Mouse (Mus musculus) thymus, postnatal 10 days (tissue): ENCODE data around the gene Gpr176.

Source experiments
- DNase-seq, 2 experiments: peaks; one replicate each; pipeline ENCODE4 v3.0.0; 2021; ENCODE audit warnings: low spot score in 2 of 2

Gpr176 gene

DNA sequence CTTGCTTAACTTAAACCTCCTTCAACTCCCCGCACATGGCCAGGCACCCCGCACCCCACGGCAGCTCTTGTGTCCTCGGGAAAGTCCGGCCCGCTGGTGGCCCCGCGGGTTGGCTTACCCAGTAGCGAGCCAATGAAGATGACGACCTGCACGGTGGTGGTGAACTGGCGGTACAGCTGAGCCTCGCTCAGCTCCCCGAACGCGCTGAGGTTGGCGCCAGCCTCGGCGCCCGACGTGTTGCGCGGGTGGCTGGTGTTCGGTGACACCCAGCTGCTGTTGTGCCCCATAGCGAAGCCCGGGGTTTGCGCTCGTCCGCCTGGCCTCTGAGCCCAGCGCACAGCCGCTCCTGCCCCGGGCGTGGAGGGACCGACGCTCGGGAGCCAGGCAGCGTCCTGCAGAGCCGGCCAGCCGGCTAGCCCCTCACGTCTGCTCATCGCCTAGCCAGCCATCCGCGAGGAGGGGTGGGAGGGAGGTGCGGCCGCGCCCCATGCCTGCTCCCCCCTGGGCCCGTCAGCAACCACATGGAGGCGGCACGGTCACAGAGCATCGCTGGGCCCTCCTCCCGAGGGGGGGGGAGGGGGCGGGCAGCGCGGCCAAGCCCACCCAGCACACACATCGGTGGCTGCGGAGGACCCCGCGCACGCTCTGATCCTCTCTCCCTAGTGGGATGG is at the start of gene Gpr176:
Gpr176 (minus strand) TSS at position 519 of the 671 bp plus-strand sequence.
- peak in 1 of 2 experiments; percentile 11 for DNase-seq

DNA sequence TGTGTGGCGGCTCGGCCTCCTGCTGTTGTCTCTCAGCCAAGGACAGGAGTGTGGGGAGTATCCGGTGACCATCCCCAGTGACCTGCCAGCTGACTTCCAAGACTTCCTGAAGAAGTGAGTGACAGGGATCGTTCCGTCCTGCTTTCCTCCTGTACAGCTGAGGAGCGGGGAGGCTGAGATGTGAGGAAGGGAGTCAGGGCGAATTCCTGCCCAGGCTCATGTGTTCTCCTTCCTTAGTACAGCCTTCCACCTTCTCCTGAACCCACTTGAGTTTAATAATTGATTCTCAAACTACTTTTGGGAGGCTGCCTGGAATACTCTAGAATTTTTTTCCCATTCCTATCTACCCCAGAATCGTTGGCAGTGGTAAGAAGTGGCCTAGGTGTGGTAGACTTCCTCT is 49.2 kb upstream of the Gpr176 start:
- no peak for DNase-seq

DNA sequence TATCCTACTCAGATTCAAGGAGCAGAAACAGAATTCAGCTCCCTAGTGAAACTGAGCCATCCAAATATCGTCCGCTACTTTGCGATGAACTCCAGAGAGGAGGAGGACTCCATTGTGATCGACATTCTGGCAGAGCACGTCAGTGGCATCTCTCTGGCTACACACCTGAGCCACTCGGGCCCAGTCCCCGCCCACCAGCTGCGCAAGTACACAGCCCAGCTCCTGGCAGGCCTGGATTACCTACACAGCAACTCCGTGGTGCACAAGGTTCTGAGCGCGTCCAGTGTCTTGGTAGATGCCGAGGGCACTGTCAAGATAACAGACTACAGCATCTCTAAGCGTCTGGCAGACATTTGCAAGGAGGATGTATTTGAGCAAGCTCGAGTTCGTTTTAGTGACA is 48.7 kb upstream of the Gpr176 start:
- no peak for DNase-seq

DNA sequence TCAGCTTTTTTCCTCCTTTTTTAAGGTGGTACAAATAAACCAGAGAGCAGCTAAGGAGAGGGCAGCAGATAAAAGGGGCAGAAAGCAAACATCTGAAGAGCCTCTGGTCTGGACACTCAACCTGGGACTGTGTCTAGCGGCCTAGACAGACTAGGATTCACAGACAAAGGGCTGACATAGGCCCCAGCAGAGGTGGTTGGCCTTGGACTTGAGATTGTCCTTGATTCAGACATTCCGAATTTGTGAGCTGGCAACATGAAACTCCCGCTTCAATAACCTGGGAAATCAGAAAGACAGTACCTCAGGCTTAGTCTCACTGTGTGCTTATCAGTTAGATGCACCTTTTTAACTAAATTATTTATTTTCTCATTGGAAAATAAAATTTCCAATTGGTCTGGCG is 44.9 kb upstream of the Gpr176 start:
- DNase-seq = no peak

DNA sequence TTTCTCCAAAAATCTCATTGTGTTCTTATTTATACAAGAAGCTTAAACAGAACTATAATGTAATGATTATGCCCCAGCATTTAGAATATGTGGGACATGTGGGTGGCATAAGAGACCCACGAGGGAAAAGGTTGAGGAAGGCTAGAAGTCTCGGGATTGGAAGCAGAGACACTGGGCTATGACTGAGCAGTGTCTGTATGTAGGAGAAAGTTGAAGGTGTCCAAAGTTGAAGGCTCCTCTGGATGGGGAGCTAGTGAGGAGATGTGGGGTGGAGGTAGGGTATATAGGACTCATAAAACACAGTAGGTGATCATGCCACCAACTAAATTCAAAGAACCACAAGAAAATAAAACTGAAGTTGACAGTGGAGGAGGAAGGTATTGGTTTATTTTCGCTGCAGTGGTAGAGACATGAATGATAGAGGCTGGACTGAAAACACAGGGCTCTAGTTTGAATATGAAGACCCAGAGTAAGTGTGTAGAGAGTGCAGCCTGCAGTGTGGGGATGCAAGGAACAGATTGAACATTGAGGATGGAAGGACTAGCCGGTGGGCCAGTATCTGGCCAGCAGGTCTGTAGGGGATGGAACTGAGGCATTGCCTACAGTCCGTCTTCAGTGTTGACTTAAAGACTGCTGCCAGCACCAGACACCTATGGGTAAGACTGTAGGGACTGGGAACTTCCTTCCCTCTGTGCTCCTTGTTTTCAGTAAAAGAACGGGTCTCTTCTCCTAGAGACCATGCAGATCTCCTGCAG is 42.6 kb upstream of the Gpr176 start:
- DNase-seq = no peak

DNA sequence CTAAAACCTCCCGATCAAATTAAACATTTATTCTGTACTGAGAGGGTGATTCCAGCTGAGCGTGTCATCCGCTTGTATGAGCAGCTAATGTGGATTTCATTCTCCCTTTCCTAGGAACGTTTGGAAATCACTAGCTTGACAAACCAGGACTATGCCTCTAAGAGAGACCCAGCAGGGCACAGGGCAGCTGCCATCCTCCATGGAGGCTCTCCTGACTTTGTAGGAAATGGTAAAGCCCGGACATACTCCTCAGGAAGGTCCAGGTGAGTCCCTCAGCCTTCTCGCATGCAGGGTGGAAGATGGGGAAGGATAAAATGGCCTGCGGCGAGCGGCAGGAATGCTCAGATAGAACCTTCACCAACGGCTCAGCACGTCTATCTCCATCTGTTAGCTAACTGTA is 39.6 kb upstream of the Gpr176 start:
- no peak for DNase-seq

DNA sequence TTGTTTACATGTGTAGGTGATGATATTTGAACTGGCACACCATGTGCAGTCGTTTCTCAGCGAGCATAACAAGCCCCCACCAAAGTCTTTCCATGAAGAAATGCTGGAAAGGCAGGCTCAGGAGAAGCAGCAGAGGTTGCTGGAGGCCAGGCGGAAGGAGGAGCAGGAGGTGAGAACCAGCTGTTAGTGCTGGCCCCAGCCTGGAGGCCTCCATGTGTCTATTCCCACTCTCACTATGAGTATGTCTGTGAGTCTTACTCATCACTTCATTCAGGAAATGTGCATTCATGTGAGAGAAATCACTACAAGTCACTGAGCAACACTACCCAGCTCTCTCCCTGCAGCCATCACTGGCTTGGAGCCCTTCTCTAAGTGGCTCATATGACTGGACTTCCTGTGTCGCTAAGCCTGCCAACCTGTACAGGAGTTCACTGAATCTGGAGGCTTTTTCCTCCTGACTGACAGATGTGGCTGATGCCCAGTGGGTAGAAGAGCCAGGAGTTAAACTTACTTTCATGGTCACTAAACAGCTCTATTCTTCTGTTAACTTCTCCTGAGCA is 35.2 kb upstream of the Gpr176 start:
- DNase-seq = no peak

DNA sequence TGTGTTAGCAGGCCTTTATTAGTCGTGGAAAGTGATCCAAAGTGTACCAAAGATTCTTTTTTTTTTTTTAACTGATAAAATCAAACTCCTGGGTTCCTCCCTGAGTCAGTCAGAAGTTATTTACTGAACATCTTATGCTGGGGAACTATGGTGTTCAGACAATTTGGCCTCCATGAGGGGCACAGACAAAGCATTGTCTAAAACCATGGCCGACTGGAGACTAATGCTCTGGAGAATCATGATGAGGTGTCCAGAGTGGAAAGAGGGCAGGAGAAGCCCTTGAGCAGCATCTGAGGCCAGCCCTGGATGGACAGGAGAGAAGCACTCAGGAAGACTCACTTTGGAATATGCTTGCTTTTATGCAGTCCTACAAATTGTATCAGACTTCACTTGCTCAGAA is 33.6 kb upstream of the Gpr176 start:
- DNase-seq = no peak

DNA sequence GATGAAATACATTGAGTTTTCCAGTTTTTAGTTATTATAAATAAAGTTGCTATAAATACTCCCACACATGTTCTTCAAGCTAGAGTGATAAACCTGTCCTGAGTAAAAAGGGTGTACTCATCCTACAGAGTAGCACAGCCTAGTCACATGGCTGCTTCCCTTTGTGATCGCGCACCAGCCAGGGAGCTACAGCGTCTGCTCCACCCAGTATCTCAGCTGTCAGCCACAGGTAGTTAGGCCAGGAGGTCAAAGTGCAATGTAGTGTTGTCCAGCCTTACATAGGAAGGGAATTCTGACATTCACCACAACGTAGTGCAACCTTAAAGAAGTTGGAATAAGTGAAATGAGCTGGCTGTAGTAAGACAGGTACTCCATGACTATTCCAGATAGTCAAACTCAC is 32.3 kb upstream of the Gpr176 start:
- no peak for DNase-seq

DNA sequence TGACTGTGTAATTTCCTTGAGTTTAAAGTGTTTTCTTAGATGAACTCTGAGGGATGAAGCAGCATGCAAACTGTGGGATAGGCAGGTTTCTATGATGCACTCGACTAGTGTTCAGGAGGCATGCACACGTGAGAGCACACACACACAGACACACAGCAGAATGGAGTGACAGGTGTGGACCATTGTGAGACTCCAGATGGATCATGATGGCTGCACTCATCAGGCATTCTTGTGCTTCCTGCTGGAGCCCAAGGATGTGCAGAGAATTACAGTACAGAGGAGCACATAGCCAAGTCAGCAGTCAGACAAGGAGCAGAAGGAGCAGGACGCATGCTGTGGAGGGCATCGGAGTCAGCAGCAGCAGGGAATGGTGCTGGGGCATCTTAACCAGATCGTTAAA is 31.1 kb upstream of the Gpr176 start:
- no peak for DNase-seq

DNA sequence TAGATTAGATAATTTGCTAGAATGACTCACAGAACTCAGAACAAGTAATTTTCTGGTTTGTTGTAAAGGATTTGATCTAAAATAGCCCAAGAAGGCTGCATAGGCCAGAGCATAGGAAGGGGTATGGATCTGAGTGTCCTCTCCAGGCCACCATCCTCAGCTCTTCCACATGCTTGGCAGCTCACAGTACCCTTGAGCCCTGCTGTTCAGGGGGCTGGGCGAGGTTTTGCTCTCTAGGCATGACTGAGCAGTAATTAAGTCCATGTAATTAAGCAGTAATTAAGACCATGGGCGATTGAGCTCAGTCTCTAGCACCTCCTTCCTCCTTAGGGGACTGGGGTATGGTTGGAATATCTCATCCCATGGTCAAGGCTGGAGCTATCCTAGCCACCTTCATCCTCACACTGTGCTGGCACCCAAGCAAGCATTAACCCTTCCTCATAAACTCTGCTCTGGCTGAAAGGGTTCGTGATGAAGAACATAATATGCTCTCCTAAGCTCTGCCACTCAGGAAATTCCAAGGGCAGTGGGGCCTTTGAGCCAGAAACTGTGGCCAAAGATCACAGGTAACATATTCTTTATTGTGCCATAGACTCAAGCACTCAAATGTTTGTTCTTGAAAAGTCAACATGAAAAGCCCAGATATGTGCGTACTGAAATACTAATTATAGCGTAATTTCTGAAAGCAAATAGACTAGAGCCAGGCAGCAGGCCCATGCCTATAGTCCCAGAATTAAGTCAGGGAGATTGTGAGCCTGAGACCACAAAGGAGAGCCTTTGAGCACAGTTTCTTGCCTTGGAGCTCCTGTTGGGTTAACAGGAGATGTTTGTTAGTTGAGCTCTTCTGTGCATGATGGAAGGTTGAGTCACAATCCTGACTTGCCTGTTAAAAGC is 28.9 kb upstream of the Gpr176 start:
- DNase-seq = no peak

DNA sequence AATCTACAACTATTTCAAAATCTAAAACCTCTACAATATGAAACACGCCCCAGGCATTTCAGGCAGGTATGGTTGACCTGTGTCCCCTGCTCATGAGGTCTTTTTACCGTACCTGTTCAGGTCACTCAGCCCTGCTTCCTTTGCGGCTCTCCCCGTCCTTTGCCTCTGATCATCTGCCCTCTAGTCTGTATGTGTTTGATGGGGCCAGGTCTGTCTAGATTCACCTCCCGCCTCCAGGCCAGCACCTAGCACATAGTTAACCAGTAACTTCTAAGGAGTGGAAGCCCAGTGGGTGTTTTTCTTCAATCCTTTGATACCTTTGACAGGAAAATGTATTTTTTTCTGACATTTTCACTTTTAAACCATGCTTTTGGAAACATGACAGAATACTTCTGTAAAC is 26.5 kb upstream of the Gpr176 start:
- DNase-seq = no peak

DNA sequence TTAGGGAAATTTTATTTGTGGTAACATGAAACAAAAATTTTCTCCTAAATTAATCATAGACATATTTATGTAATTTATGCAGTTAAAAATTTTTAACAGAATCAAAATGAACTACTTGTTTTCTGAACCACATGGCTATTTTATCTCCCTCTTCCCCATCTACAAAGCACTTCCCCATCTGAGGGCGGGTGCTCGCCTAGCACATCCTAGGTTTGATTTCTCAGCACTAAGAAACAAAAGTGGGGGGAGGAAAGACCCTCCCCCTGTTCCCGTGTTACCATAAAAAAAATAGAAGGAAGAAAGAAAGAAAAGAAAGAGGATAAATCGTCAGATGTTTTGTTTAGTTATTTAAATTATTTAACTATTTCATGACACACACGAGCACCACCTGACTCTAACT is 18.0 kb upstream of the Gpr176 start:
- no peak for DNase-seq

DNA sequence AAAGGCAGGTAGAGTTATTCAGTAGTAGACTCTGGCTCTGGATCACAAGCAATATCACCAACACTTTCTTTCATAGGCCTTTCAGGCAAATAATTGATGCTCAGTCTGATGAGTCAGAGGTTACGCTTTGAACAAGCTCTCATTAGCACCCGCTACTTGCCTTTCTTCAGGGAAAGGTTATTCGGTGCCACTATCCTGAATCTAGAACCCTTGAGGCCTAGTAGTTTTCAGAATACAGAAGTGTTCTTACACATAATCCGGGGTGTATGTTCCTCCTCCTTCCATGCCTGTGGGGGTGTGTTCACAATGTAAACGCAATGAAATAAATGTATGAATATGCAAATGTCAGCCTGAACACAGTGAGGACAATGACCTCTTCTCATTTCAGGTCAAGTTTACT is 16.9 kb upstream of the Gpr176 start:
- DNase-seq = no peak

DNA sequence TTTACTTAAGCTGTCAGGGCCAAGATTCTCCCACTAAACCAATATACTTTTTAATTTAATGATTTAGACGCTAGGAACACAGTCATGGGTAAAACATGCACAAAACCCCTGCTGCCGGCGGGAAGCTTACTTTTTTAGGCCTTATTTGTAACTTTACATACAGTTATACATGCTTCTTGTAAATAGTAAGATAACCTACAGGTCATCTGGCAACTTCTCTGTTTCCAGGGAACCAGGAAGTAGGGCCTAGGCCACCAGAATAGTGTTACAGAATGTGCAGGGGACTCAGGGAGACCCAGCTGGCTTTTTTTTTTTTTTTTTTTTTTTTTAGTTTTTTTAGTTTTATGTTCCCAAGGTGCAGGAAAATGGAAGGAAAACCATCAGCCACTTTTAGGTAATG is 16.4 kb upstream of the Gpr176 start:
- no peak for DNase-seq

DNA sequence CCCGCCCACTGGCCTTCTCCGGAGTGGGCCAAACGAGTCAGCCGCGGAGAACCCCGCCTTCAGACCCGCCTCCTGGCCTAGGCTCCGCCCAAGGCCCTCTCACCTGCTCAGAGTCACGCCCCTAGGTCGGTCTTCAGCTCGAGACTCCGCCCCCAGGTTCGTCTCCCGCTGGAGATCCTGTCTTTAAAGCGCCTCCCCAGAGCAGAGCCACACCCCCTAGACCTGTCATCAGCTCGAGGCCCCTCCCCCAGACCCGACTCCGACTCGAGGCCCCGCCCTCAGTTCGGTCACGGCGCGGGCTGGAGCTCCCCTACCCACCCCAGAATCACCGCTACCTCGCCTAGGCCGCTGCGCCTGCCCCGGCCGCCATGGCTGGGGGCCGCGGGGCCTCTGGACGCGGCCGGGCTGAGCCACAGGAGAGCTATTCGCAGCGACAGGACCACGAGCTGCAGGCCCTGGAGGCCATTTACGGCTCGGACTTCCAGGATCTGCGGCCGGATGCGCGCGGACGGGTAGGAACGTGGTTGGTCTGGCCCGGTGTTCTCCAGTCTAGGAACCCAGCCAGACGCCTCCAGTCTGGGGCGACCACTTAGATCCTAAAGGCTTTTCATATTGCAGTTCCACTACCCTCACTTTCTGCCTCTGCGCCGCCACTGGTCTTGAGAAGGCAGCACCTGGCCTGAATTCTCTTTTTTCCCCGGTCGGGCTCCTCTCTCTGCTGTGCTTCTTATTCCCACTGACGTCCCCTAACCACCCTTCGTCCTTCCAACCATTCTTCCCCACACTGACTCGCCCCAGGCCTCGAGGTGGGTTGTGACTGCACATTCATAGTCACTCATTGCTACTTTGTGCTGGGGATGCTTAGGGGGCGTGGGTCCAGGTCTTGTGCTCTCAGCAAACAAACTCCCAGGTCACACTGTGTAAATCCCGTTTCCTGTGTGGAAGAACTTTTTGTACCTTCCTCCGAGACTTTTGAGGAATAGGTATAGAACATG is 15.4 kb upstream of the Gpr176 start, which contains the start of gene Eif2ak4:
Eif2ak4 (plus strand) TSS at position 278 of the 995 bp plus-strand sequence.
- DNase-seq = peak; percentile 97

DNA sequence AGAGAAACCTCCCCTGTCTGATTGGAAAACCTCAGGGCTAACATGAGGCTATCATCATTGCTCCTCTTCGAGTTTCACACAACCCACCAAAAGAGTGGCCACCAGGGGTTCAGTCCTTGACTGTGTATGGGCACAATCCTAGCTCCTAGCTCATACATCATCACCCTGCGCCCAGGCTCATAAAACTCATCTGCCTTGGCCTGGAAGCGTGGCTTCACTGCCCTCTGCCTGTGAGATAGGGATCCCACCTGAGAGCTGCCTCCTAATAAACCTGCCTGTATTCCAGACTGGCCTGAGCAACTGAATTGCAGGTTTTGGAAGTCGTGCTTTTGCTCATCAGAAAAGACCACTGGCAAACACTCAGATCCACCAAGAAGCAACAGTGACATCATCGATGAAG is 10.2 kb upstream of the Gpr176 start:
- no peak for DNase-seq

DNA sequence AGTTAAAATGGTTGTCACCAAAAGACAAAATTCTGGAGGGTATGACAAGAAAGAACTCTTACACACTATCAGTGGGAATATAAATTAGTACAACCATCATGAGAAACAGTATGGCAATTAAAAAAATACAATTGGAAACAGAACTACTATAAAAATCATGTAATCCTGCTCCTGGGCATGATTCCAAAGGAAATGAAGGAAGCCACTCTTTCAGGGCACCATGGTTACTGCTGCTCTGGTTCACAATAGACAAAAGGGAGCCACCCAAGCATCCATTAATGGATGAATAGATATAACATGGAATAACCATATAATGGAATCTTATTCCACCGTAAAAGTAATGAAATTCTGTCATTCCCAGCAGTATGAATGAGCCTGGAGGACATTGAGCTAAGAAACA is 6.5 kb upstream of the Gpr176 start:
- no peak for DNase-seq

DNA sequence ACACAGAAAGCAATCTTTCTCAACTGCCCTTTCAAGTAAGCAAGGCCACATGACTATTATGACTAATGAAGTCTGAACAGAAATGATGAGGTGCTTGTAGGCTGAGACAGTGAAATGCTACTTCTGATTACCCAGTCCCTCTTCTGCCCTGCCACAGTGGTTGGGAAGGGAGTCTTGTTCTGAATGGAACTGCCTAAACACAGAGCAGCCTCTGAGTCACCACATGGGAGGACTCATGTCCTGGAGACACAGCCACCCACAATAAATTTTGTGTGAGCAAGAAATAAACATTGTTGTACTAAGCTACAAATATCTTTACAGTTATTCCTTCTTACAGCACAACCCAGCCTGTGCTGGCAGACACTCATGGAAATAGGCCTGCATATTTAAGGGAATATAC is 2.7 kb upstream of the Gpr176 start:
- no peak for DNase-seq

DNA sequence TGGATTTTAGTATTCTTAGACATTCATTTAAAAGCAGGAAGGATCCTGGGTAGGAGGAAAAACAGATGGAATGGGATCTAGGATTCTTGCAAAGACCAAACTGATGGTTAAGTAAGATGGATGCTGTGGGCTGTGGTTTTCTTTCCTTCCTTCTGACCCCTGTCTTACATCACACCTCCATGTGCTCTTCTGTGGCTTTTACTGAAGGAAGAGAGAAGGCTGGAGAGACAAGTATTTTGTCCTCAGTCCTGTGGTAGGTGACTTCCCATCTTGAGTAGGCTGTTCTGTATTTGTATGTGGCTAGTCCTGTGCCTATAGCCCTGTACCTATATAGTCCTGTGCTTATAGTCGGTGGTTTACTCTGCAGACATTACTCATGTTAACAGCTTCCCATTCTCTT is 2.3 kb upstream of the Gpr176 start:
- no peak for DNase-seq
